29 mouse cellular contexts compared by ENCODE assay signal in the genomic region with DNA sequence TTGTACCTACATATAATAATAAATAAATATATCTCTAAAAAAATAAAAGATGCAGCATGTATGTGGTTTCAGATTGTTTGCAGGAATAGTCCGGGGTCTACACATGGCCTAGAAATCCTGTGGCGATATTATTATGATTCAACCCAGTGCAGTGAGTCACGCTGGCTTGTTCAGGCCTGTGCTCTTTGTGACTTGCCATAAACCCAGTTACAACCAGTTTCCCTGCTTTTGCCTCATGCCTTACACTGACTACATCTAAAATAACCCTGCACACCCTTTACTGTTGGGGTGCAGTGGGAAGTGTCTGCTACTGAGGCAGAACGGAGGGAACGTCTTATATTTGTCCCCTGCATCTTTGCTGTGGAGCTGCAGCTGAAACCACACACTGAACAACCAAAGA.
"Had no signal": no experiment of that assay in that cellular context is flagged by ENCODE, and none has a peak within 500 bp of the region (broad histone marks: within the 10 kb centered on the region; RNA-seq: fewer than 3 reads in every experiment).

No protein-coding gene starts in this region.

- H3K27me3 ChIP-seq: kidney, embryonic 15.5 days; limb, embryonic 12.5 days; limb, embryonic 15.5 days; lung, embryonic 15.5 days; midbrain, embryonic 13.5 days; neural tube, embryonic 12.5 days; neural tube, embryonic 15.5 days; stomach, embryonic 15.5 days had no signal

- H3K36me3 ChIP-seq: kidney, embryonic 15.5 days; limb, embryonic 12.5 days; limb, embryonic 15.5 days; lung, embryonic 15.5 days; midbrain, embryonic 10.5 days; midbrain, embryonic 13.5 days; neural tube, embryonic 12.5 days; neural tube, embryonic 15.5 days; stomach, embryonic 15.5 days had no signal

- H3K4me3 ChIP-seq: kidney, embryonic 15.5 days; limb, embryonic 12.5 days; limb, embryonic 15.5 days; lung, embryonic 15.5 days; megakaryocyte, embryonic 14.5 days; midbrain, embryonic 10.5 days; midbrain, embryonic 13.5 days; myocyte; neural tube, embryonic 12.5 days; neural tube, embryonic 15.5 days; stomach, embryonic 15.5 days had no signal

- H3K4me2 ChIP-seq: kidney, embryonic 15.5 days; limb, embryonic 12.5 days; limb, embryonic 15.5 days; liver, embryonic 11.5 days; lung, embryonic 15.5 days; midbrain, embryonic 13.5 days; neural tube, embryonic 12.5 days; neural tube, embryonic 15.5 days; stomach, embryonic 15.5 days had no signal

- H3K27ac ChIP-seq: kidney, embryonic 15.5 days; limb, embryonic 12.5 days; limb, embryonic 15.5 days; liver, embryonic 14.5 days; lung, embryonic 15.5 days; midbrain, embryonic 10.5 days; midbrain, embryonic 13.5 days; neural tube, embryonic 12.5 days; neural tube, embryonic 15.5 days; stomach, embryonic 15.5 days had no signal

- H3K9me3 ChIP-seq: kidney, embryonic 15.5 days; limb, embryonic 12.5 days; limb, embryonic 15.5 days; lung, embryonic 15.5 days; megakaryocyte, embryonic 14.5 days; midbrain, embryonic 10.5 days; midbrain, embryonic 13.5 days; neural tube, embryonic 12.5 days; neural tube, embryonic 15.5 days; stomach, embryonic 15.5 days had no signal

- DNase-seq: kidney, adult 2 months; kidney, postnatal 14 days; kidney, postnatal 4 days; left cerebral cortex, postnatal 4 days; lung, adult 18-20 months; lung, postnatal 10 days; lung, postnatal 36 days; right cerebral cortex, adult 18-20 months; right cerebral cortex, postnatal 14 days; right cerebral cortex, postnatal 4 days; thymus, adult 2 months; thymus, postnatal 14 days; thymus, postnatal 4 days had no signal

- H3K4me1 ChIP-seq: limb, embryonic 12.5 days; megakaryocyte, embryonic 14.5 days; neural tube, embryonic 15.5 days had no signal

- H3K9ac ChIP-seq: kidney, embryonic 15.5 days; limb, embryonic 12.5 days; limb, embryonic 15.5 days; liver, embryonic 14.5 days; lung, embryonic 15.5 days; midbrain, embryonic 13.5 days; neural tube, embryonic 12.5 days; neural tube, embryonic 15.5 days; stomach, embryonic 15.5 days had no signal

- ATAC-seq: inflammation-experienced regulatory T-cells, adult 6 months; intestine, postnatal 0 days; midbrain, embryonic 13.5 days; midbrain, embryonic 16.5 days had no signal
